Mouse (Mus musculus) MEL (cell line): ENCODE results near the gene N4bp1. TPM values are rescaled to one million over a fixed set of nuclear protein-coding genes. Genes with fewer than 3 reads are reported as not detected.
A peak's percentile ranks its signal among the peaks of the same experiment; 100 is the strongest.

Experiments
- DNase-seq: peaks from one replicate; pipeline ENCODE4 v3.0.0; 2011; ENCODE audit warnings: low read depth, low spot score
- H3K27ac ChIP-seq: 2 replicates; pipeline ENCODE4 v1.5.1; 2012; ENCODE audit warnings: low read depth, mild to moderate bottlenecking, control low read depth, low read length, moderate library complexity; ENCODE audit not compliant: control insufficient read depth
- H3K27me3 ChIP-seq, 2 experiments: fragments of 150-350 bp in 1 of 2; sonication (generic) in 1 of 2; 2 replicates each; pipeline ENCODE4 v1.6.1; 2012; ENCODE audit warnings: low read length in 2 of 2, mild to moderate bottlenecking in 2 of 2, improper control_type of control experiment in 1 of 2, moderate library complexity in 1 of 2; ENCODE audit not compliant: insufficient read depth in 2 of 2, control insufficient read depth in 1 of 2
- H3K36me3 ChIP-seq, 2 experiments: 2 replicates each; pipeline ENCODE4 v1.6.1; 2012 to 2014; ENCODE audit warnings: low read length in 2 of 2, improper control_type of control experiment in 1 of 2, inconsistent platforms in 1 of 2, mild to moderate bottlenecking in 1 of 2; ENCODE audit not compliant: insufficient read depth in 2 of 2, control insufficient read depth in 1 of 2
- H3K4me1 ChIP-seq, 2 experiments: fragments of 150-350 bp in 1 of 2; sonication (generic) in 1 of 2; 2 replicates each; pipeline ENCODE4 v1.6.1; 2012; ENCODE audit warnings: low read length in 2 of 2, improper control_type of control experiment in 1 of 2, mild to moderate bottlenecking in 1 of 2; ENCODE audit not compliant: insufficient read depth in 2 of 2, control insufficient read depth in 1 of 2
- H3K4me3 ChIP-seq, 2 experiments: fragments of 150-350 bp in 1 of 2; sonication (generic) in 1 of 2; 2 replicates each; pipeline ENCODE4 v1.5.1; 2012; ENCODE audit warnings: low read depth in 2 of 2, low read length in 2 of 2, mild to moderate bottlenecking in 2 of 2, moderate library complexity in 2 of 2, control low read depth in 1 of 2, improper control_type of control experiment in 1 of 2; ENCODE audit not compliant: control insufficient read depth in 1 of 2, insufficient read depth in 1 of 2
- H3K79me2 ChIP-seq: 2 replicates; pipeline ENCODE4 v1.6.1; 2012; ENCODE audit warnings: mild to moderate bottlenecking, low read length, moderate library complexity; ENCODE audit not compliant: control insufficient read depth, poor library complexity, insufficient read depth
- H3K9ac ChIP-seq: 2 replicates; pipeline ENCODE4 v1.6.1; 2012; ENCODE audit warnings: low read depth, mild to moderate bottlenecking, control low read depth, low read length, moderate library complexity; ENCODE audit not compliant: control insufficient read depth, poor library complexity, severe bottlenecking
- H3K9me3 ChIP-seq: fragments of 150-350 bp; sonication (generic); replicated peaks from 2 replicates; pipeline ENCODE4 v1.6.1; 2012; ENCODE audit warnings: mild to moderate bottlenecking, low read length, improper control_type of control experiment, moderate library complexity; ENCODE audit not compliant: insufficient read depth
- BHLHE40 ChIP-seq: IDR thresholded peaks from 2 replicates; pipeline ENCODE4 v1.6.1; 2012; ENCODE audit warnings: low read depth, mild to moderate bottlenecking, inconsistent platforms, low read length, improper control_type of control experiment, borderline replicate concordance
- EP300 ChIP-seq, 2 experiments: IDR thresholded peaks; 2 replicates each; pipeline ENCODE4 v1.6.1; 2011; ENCODE audit warnings: improper control_type of control experiment in 2 of 2, low read length in 2 of 2, low read depth in 1 of 2, mild to moderate bottlenecking in 1 of 2
- GABPA ChIP-seq: IDR thresholded peaks from 2 replicates; pipeline ENCODE4 v1.6.1; 2012; ENCODE audit warnings: low read depth, mild to moderate bottlenecking, inconsistent platforms, low read length, improper control_type of control experiment, moderate library complexity
- GATA1 ChIP-seq: IDR thresholded peaks from 2 replicates; pipeline ENCODE4 v1.6.1; 2011; ENCODE audit warnings: low read depth, low read length, improper control_type of control experiment
- HCFC1 ChIP-seq: IDR thresholded peaks from 2 replicates; pipeline ENCODE4 v1.6.1; 2012; ENCODE audit warnings: low read depth, mild to moderate bottlenecking, inconsistent platforms, low read length, improper control_type of control experiment, moderate library complexity
- MAFK ChIP-seq: IDR thresholded peaks from 2 replicates; pipeline ENCODE4 v1.6.1; 2011; ENCODE audit warnings: low read depth, mild to moderate bottlenecking, low read length, improper control_type of control experiment, borderline replicate concordance
- MAZ ChIP-seq: IDR thresholded peaks from 2 replicates; pipeline ENCODE4 v1.6.1; 2012; ENCODE audit warnings: low read depth, mild to moderate bottlenecking, inconsistent platforms, low read length, improper control_type of control experiment
- MXI1 ChIP-seq: IDR thresholded peaks from 2 replicates; pipeline ENCODE4 v1.6.1; 2011; ENCODE audit warnings: mild to moderate bottlenecking, low read depth, low read length, improper control_type of control experiment
- MYB ChIP-seq: IDR thresholded peaks from 2 replicates; pipeline ENCODE4 v1.6.1; 2011; ENCODE audit warnings: mild to moderate bottlenecking, low read depth, low read length, improper control_type of control experiment
- MYC ChIP-seq: IDR thresholded peaks from 2 replicates; pipeline ENCODE4 v1.6.1; 2011; ENCODE audit warnings: low read depth, mild to moderate bottlenecking, low read length, improper control_type of control experiment, moderate library complexity
- NELFE ChIP-seq: IDR thresholded peaks from 2 replicates; pipeline ENCODE4 v1.6.1; 2011; ENCODE audit warnings: low read depth, low read length, improper control_type of control experiment
- POLR2A ChIP-seq, 2 experiments: IDR thresholded peaks; 2 replicates each; pipeline ENCODE4 v1.6.1; 2011 to 2012; ENCODE audit warnings: low read length in 2 of 2, mild to moderate bottlenecking in 2 of 2, control low read depth in 1 of 2, improper control_type of control experiment in 1 of 2, low read depth in 1 of 2, moderate library complexity in 1 of 2; ENCODE audit not compliant: control insufficient read depth in 1 of 2, insufficient read depth in 1 of 2, poor library complexity in 1 of 2
- POLR2AphosphoS2 ChIP-seq: IDR thresholded peaks from 2 replicates; pipeline ENCODE4 v1.6.1; 2011; ENCODE audit warnings: low read length, improper control_type of control experiment
- RAD21 ChIP-seq: IDR thresholded peaks from 2 replicates; pipeline ENCODE4 v1.6.1; 2011; ENCODE audit warnings: mild to moderate bottlenecking, low read depth, low read length, improper control_type of control experiment
- RCOR1 ChIP-seq: IDR thresholded peaks from 2 replicates; pipeline ENCODE4 v1.6.1; 2012; ENCODE audit warnings: low read depth, mild to moderate bottlenecking, inconsistent platforms, low read length, improper control_type of control experiment
- SIN3A ChIP-seq: IDR thresholded peaks from 2 replicates; pipeline ENCODE4 v1.6.1; 2012; ENCODE audit warnings: low read length, improper control_type of control experiment, inconsistent platforms
- SMC3 ChIP-seq: IDR thresholded peaks from 2 replicates; pipeline ENCODE4 v1.6.1; 2011; ENCODE audit warnings: low read depth, low read length, improper control_type of control experiment
- TAL1 ChIP-seq: IDR thresholded peaks from 2 replicates; pipeline ENCODE4 v1.6.1; 2012; ENCODE audit warnings: mild to moderate bottlenecking, inconsistent platforms, low read length, moderate library complexity, mixed read lengths
- TCF12 ChIP-seq: IDR thresholded peaks from 2 replicates; pipeline ENCODE4 v1.6.1; 2014; ENCODE audit warnings: low read depth, mild to moderate bottlenecking, inconsistent platforms, low read length, improper control_type of control experiment, moderate library complexity
- UBTF ChIP-seq: IDR thresholded peaks from 2 replicates; pipeline ENCODE4 v1.6.1; 2012; ENCODE audit warnings: low read depth, mild to moderate bottlenecking, inconsistent platforms, low read length, improper control_type of control experiment, moderate library complexity, borderline replicate concordance; ENCODE audit not compliant: insufficient read depth
- USF1 ChIP-seq: IDR thresholded peaks from 2 replicates; pipeline ENCODE4 v1.6.1; 2014; ENCODE audit warnings: low read depth, mild to moderate bottlenecking, inconsistent platforms, low read length, improper control_type of control experiment, moderate library complexity
- USF2 ChIP-seq, 2 experiments: IDR thresholded peaks; 2 replicates each; pipeline ENCODE4 v1.6.1; 2011 to 2012; ENCODE audit warnings: improper control_type of control experiment in 2 of 2, low read length in 2 of 2, borderline replicate concordance in 1 of 2, inconsistent platforms in 1 of 2, low read depth in 1 of 2, mild to moderate bottlenecking in 1 of 2; ENCODE audit not compliant: insufficient read depth in 1 of 2
- ZKSCAN1 ChIP-seq: IDR thresholded peaks from 2 replicates; pipeline ENCODE4 v1.6.1; 2012; ENCODE audit warnings: low read depth, mild to moderate bottlenecking, inconsistent platforms, low read length, improper control_type of control experiment, moderate library complexity
- polyA plus RNA-seq, 2 experiments: library from polyadenylated mRNA; stranded (reverse) in 1 of 2; unstranded in 1 of 2; fragments of >175 nt in 1 of 2; fragments of >200 nt in 1 of 2; gene quantifications; 2 replicates each; pipeline versions ENCODE4 v1.2.1 to v1.2.4; 2012; ENCODE audit warnings: low replicate concordance in 2 of 2, low read depth in 1 of 2; ENCODE audit not compliant: insufficient read length in 2 of 2, insufficient read depth in 1 of 2, missing spikeins in 1 of 2
- total RNA-seq: library from RNA; depleted of rRNA; stranded (reverse); fragments of 300-350 nt; gene quantifications from 2 replicates; pipeline ENCODE4 v1.2.3, GENCODE M21; 2012

N4bp1 gene
- total and polyA plus RNA-seq, 3 experiments, result 13.4 to 24.0 TPM; not detected in 1

DNA sequence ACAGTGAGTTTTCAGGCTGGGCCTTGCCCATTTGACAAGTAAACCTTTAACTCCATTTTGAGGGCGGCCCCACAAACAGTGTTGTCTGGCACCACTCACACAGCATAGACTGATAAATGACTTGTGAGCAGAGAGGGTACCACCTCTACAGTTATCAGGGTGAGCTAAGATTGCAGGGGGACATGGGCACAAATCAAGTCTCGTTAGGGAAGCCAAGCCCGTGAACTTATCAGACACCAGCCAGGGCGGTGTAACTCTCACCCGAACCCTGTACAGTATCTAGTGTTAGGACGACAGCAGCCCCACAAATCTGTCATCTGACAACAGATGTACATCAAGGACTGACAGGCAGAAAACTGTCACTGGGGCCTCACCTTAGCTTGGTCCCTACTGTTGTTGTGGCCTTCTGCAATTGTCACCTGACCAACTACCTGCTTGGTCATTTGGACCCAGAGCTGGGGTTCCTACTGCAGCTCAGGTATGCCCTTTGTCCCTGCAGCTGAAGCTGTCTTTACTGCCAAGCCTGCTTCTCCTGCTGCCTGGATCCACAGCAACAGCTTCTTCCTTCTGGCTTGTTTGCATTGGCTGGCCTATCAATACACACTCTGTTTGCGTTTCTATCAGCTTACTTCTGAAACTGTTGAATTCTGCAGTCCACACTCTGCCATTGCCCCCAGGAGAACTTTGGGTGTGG lies 12.8 kb upstream of the N4bp1 start:
- peaks cover 0 to 7% of the 10 kb centered on the region in 2 experiments; a peak in 2 of 4 replicates for H3K4me1 ChIP-seq
- H3K36me3 ChIP-seq, result no peaks in the 10 kb centered on the region
- no peak overlapping the region for H3K4me3 ChIP-seq
- H3K9me3 ChIP-seq, result no peaks in the 10 kb centered on the region
- no peak overlapping the region for H3K9ac ChIP-seq
- TF ChIP-seq MYC (no peak), SMC3 (no peak), GABPA (no peak), GATA1 (0 out of 2 replicates have a peak, but pooled peaks have one; percentile 25), EP300 (IDR thresholded peaks at IDR 0.05; ENCODE audit: low read depth in 1 of 2, low read length in 2 of 2) (peak; percentile 7 to 59; a peak in 2 of 4 replicates), TCF12 (0 out of 2 replicates have a peak, but pooled peaks have one; percentile 19), POLR2AphosphoS2 (no peak), USF2 (IDR thresholded peaks at IDR 0.05; ENCODE audit: borderline replicate concordance in 1 of 2, insufficient read depth in 1 of 2, low read depth in 1 of 2, low read length in 2 of 2) (no peak), MAZ (no peak), ZKSCAN1 (no peak), BHLHE40 (no peak), NELFE (no peak), SIN3A (no peak), TAL1 (no peak), RAD21 (no peak), MXI1 (no peak), HCFC1 (no peak), RCOR1 (peak; percentile 91), MYB (no peak), POLR2A (IDR thresholded peaks at IDR 0.05; ENCODE audit: control insufficient read depth in 1 of 2, insufficient read depth in 1 of 2, low read depth in 1 of 2, low read length in 2 of 2, poor library complexity in 1 of 2) (no peak)
- no peaks in the 10 kb centered on the region for H3K79me2 ChIP-seq
- peak; percentile 40 for DNase-seq
- no peak overlapping the region for H3K27ac ChIP-seq
- H3K27me3 ChIP-seq, result no peaks in the 10 kb centered on the region

DNA sequence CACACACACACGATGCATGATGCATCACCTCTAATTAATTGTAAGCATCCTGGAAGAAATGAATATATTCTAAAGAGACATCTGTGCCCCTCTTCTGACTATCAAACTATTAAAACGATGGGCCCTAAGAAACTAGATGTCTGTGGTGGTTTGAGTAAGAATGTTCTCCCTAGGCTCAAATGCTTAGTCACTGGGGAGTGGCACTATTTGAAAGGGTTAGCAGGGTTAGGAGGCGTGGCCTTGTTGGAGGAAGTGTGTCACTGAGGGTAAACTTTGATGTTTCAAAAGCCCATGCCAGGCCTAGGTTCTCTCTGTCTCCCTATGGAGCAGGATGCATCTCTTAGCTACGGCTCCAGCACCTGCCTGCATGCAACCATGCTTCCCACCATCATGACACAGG lies 10.3 kb upstream of the N4bp1 start:
- no peaks in the 10 kb centered on the region for H3K9me3 ChIP-seq
- no peaks in the 10 kb centered on the region for H3K79me2 ChIP-seq
- peaks cover 0 to 7% of the 10 kb centered on the region in 2 experiments; a peak in 2 of 4 replicates for H3K4me1 ChIP-seq
- no peaks in the 10 kb centered on the region for H3K36me3 ChIP-seq
- H3K9ac ChIP-seq, result no peak overlapping the region
- no peaks in the 10 kb centered on the region for H3K27me3 ChIP-seq
- DNase-seq, result peak; percentile 50
- H3K27ac ChIP-seq, result no peak overlapping the region
- no peak for TF ChIP-seq TCF12
- no peak for TF ChIP-seq UBTF
- no peak for TF ChIP-seq EP300 (IDR thresholded peaks at IDR 0.05; ENCODE audit: low read depth in 1 of 2, low read length in 2 of 2)
- TF ChIP-seq USF1, result no peak
- TF ChIP-seq MAFK, result no peak
- H3K4me3 ChIP-seq, result no peak overlapping the region
